In genomic region chr10:88351411-88352103, GRCm38 (mm10) we compare ENCODE assay signal across 15 mouse cellular contexts.
"Had no signal": no experiment of that assay in that cellular context is flagged by ENCODE, and none has a peak within 500 bp of the region (broad histone marks: within the 10 kb centered on the region; RNA-seq: fewer than 3 reads in every experiment).

No protein-coding gene starts in this region.

- ATAC-seq: inflammation-experienced regulatory T-cells, adult 6 months; liver, embryonic 12.5 days had no signal

- H3K36me3 ChIP-seq: limb, embryonic 13.5 days; liver, embryonic 12.5 days; midbrain, embryonic 10.5 days; neural tube, embryonic 12.5 days had no signal

- H3K9ac ChIP-seq: limb, embryonic 13.5 days; liver, embryonic 12.5 days; lung, embryonic 14.5 days; neural tube, embryonic 12.5 days had no signal

- H3K4me2 ChIP-seq: limb, embryonic 13.5 days; liver, embryonic 12.5 days; lung, embryonic 14.5 days; neural tube, embryonic 12.5 days had no signal

- H3K9me3 ChIP-seq: limb, embryonic 13.5 days; liver, embryonic 12.5 days; midbrain, embryonic 10.5 days; neural tube, embryonic 12.5 days had no signal

- H3K4me3 ChIP-seq: layer of hippocampus, adult 2 months; limb, embryonic 13.5 days; liver, embryonic 12.5 days; midbrain, embryonic 10.5 days; neural tube, embryonic 12.5 days had no signal

- DNase-seq: kidney, adult 11 months; kidney, adult 9 months; kidney, postnatal 4 days; left cerebral cortex, postnatal 4 days; lung, embryonic 14.5 days; midbrain, embryonic 14.5 days; thymus, adult 18-20 months; thymus, postnatal 14 days had no signal

- H3K27ac ChIP-seq: kidney, postnatal 0 days; layer of hippocampus, adult 2 months; limb, embryonic 13.5 days; liver, embryonic 12.5 days; midbrain, embryonic 10.5 days; neural tube, embryonic 12.5 days had no signal
